Mouse (Mus musculus): ENCODE results near the gene Bcl11a. TPM values are rescaled to one million over a fixed set of nuclear protein-coding genes. Genes with fewer than 3 reads are reported as not detected.

Bcl11a gene
- total RNA-seq (2023; ENCODE audit: inconsistent age): 243 to 257 TPM (median 247 TPM) in 4 replicates

DNA sequence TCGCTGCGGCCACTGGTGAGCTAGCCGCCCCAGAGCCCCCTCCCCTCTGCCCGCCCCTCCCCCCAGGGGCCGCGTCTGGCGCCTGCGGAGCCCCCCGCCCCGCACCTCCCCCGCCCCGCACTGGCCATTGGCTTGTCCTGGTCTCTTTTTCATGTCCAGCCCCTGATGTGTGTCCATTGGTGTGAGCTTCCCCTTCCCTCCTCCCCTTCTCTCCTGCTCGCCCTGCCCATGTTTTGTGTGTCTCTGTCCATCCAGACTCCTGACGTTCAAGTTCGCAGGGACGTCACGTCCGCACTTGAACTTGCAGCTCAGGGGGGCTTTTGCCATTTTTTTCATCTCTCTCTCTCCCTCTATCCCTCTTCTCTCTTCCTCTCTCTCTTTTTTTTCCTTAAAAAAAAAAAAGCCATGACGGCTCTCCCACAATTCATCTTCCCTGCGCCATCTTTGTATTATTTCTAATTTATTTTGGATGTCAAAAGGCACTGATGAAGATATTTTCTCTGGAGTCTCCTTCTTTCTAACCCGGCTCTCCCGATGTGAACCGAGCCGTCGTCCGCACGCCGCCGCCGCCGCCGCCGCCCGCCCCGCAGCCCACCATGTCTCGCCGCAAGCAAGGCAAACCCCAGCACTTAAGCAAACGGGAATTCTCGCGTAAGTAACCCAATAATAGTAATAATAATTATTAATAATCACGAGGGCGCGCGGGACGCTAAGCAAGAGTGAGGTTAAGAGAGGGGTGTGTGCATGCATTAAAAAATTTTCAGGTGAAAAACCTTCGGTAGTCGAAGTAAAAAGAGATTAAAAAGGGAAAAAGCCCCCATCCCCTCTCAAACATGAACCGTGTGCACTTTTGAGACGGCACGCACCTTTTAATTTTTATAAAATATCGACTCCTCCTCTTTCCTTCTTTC lies at the start of gene Bcl11a:
Gene Bcl11a, plus strand, starts transcription at position 262 of the 911 bp plus-strand sequence.

DNA sequence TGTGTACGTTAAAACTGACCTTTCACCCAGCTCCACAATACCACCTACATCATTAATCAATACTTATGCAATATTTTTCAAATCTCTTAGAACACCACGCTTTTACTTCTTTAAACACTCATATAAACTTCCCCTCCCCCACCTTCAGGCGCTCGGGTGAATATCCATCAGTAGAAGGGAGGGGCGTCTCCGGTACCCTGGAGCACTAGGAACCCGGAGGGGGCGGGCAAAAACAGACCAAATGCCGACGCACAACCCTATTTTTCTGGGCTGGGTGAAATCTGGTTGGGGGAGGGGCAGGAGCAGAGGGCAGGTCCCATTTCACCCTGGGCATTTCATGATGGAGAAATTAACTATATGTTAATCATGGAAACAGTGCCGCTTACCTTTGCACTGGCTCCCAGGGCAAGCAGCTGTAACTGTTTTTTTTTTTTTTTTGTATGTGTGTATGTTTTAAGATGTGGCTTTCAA lies 3.2 kb upstream of the Bcl11a start, which contains the start of gene A830031A19Rik:
Gene A830031A19Rik, minus strand, starts transcription at position 421 of the 471 bp plus-strand sequence.

Other genes starting within 250 kb of the Bcl11a start
- gene Papolg, start 182.8 kb upstream of the Bcl11a start, total RNA-seq (2023; ENCODE audit: inconsistent age): 34.9 to 41.4 TPM (median 38.1 TPM) in 4 replicates
- not detected in 4 replicates for gene A830031A19Rik, start 3.0 kb upstream of the Bcl11a start, total RNA-seq (2023; ENCODE audit: inconsistent age)